Mouse (Mus musculus) forebrain, embryonic 14.5 days (tissue): ENCODE measurements around the gene Nudt9. TPM values are rescaled to one million over a fixed set of nuclear protein-coding genes. Genes with fewer than 3 reads are reported as not detected.

ENCODE experiments used
- ATAC-seq: fragments of 200-750 bp; cut with Nextera tagmentation; 2 replicates; pipeline ENCODE4 v1.8.0; 2017; ENCODE audit warnings: mild to moderate bottlenecking, moderate library complexity
- DNase-seq: peaks from one replicate; pipeline ENCODE4 v3.0.0-alpha.2; 2015; ENCODE audit warnings: low spot score
- H3K27ac ChIP-seq: fragments of 300-500 bp; sonication (generic); 2 replicates; pipeline ENCODE4 v1.5.1; 2014; ENCODE audit warnings: low read depth, mild to moderate bottlenecking, control low read depth, low read length, moderate library complexity
- H3K27me3 ChIP-seq: fragments of 300-500 bp; sonication (generic); replicated peaks from 2 replicates; pipeline ENCODE4 v1.6.1; 2014; ENCODE audit warnings: low read length, control low read depth, mixed read lengths; ENCODE audit not compliant: control insufficient read depth, insufficient read depth
- H3K36me3 ChIP-seq: fragments of 300-500 bp; sonication (generic); 2 replicates; pipeline ENCODE4 v1.6.1; 2014; ENCODE audit warnings: low read length, control low read depth; ENCODE audit not compliant: control insufficient read depth, insufficient read depth
- H3K4me1 ChIP-seq: fragments of 300-500 bp; sonication (generic); 2 replicates; pipeline ENCODE4 v1.6.1; 2014; ENCODE audit warnings: antibody characterized with exemption, low read length, control low read depth; ENCODE audit not compliant: control insufficient read depth, insufficient read depth
- H3K4me2 ChIP-seq: fragments of 300-500 bp; sonication (generic); 2 replicates; pipeline ENCODE4 v1.6.1; 2014; ENCODE audit warnings: mild to moderate bottlenecking, control low read depth, low read length
- H3K4me3 ChIP-seq: fragments of 300-500 bp; sonication (generic); 2 replicates; pipeline ENCODE4 v1.5.1; 2014; ENCODE audit warnings: low read depth, low read length, control low read depth
- H3K9ac ChIP-seq: fragments of 300-500 bp; sonication (generic); 2 replicates; pipeline ENCODE4 v1.6.1; 2014; ENCODE audit warnings: mild to moderate bottlenecking, low read length, control low read depth, moderate library complexity
- H3K9me3 ChIP-seq: fragments of 300-500 bp; sonication (generic); replicated peaks from 2 replicates; pipeline ENCODE4 v1.6.1; 2016; ENCODE audit warnings: low read length, control low read depth, mixed read lengths; ENCODE audit not compliant: control insufficient read depth
- WGBS: fragments of 180-500 bp; shearing (Covaris S2); extraction: QIAGEN DNeasy Blood & Tissue Kit; methylation state at CpG from one replicate; pipeline ENCODE4 v1.1.7; 2014; 5-methylcytosine and 5-hydroxymethylcytosine counted together
- polyA plus RNA-seq: library from polyadenylated mRNA; unstranded; fragments of >200 nt; fragmentation: Nextera tagmentation; extraction: Ambion mirVana; gene quantifications from 2 replicates; pipeline ENCODE4 v1.2.1, GENCODE M21; 2014

Nudt9 gene
- polyA plus RNA-seq: 55.9 and 56.8 TPM in 2 replicates

- Histone ChIP-seq H3K9ac (peak within 1 kb of the TSS; percentile 85), H3K4me1 (peaks cover 15% of the 10 kb centered on the region), H3K4me3 (peak within 1 kb of the TSS; percentile 88), H3K27me3 (no peaks in the 10 kb centered on the region), H3K36me3 (peaks cover 7% of the 10 kb centered on the region), H3K9me3 (no peaks in the 10 kb centered on the region), H3K27ac (peak within 1 kb of the TSS; percentile 67), H3K4me2 (peak within 1 kb of the TSS; percentile 72)
- DNase-seq (peak; percentile 98), ATAC-seq (peak; percentile 99)
- WGBS: 7% methylated on average over 73 of the region's 90 CpGs
These were observed at the start of gene Nudt9 for GRCm38 (mm10) chr5:104046256-104047199. TSS of gene Nudt9 (plus strand) at chr5:104046306.

DNA sequence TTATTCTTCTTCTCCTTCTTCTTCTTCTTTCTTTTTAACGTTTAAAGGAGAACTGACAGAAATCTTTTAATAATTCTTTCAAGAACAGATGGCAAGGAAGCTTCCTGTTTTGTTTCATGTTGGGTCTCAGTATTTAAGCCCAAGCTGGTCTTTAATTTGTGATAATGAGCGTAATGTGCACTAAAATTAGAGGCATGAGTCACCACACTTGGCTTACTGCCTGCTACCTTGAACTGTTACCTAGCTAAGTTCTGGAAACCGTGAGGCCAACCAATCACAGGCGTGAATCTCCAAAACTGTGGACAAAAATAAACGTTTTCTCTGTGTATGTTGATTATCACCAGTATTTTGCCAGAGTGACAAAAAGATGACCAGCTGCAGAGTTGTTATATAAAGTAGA is 47.4 kb upstream of the Nudt9 start:
- 0 out of 2 replicates have a peak, but pooled peaks cover 3% of the 10 kb centered on the region for H3K4me1 ChIP-seq
- no peak overlapping the region for H3K27ac ChIP-seq
- ATAC-seq: no peak
- H3K4me2 ChIP-seq: no peak overlapping the region
- 58% methylated on average over 5 of the region's 5 CpGs for WGBS
- no peak overlapping the region for H3K4me3 ChIP-seq
- no peaks in the 10 kb centered on the region for H3K9me3 ChIP-seq
- no peak overlapping the region for H3K9ac ChIP-seq
- H3K27me3 ChIP-seq: no peaks in the 10 kb centered on the region
- no peaks in the 10 kb centered on the region for H3K36me3 ChIP-seq
- DNase-seq: peak; percentile 34

DNA sequence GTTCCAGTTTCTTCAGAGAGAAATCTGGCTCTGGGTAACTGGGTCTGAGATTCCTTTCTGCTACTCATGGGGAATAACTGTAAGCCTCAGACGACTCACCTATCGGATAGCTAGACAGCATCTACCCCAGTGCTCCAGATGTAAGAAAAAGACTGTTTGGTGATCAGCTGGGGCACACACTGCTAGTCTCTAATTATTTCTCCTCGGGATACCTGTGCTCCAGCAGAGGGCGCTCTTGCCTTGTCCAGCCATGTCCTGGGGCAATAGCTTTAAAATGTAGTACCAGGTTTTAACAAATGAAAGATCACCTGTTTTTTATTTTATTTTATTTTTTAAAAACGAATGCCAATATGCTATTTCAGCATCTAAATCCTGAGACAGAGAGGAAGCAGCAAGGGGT is 46.4 kb upstream of the Nudt9 start:
- 10% methylated on average over 5 of the region's 5 CpGs for WGBS
- DNase-seq (peak; percentile 85), ATAC-seq (peak; percentile 40; the same call in 1 of the 2 replicates)

GRCm38 (mm10) chr5:104002549-104003255 is 43.4 kb upstream of the Nudt9 start:
- Histone ChIP-seq H3K27me3 (no peaks in the 10 kb centered on the region), H3K27ac (no peak overlapping the region), H3K9me3 (no peaks in the 10 kb centered on the region), H3K36me3 (no peaks in the 10 kb centered on the region), H3K9ac (peak overlapping the region; percentile 50), H3K4me3 (peak overlapping the region; percentile 10; the same call in 1 of the 2 replicates), H3K4me1 (0 out of 2 replicates have a peak, but pooled peaks cover 3% of the 10 kb centered on the region), H3K4me2 (peak overlapping the region; percentile 43)
- no peak for DNase-seq
- 15% methylated on average over 18 of the region's 18 CpGs for WGBS
- no peak for ATAC-seq

More for the DNA sequence above, 46.4 kb upstream of the Nudt9 start:
- H3K27ac ChIP-seq: no peak overlapping the region
- no peak overlapping the region for H3K4me3 ChIP-seq
- 0 out of 2 replicates have a peak, but pooled peaks cover 3% of the 10 kb centered on the region for H3K4me1 ChIP-seq
- H3K9me3 ChIP-seq: no peaks in the 10 kb centered on the region
- no peak overlapping the region for H3K9ac ChIP-seq
- no peak overlapping the region for H3K4me2 ChIP-seq
- no peaks in the 10 kb centered on the region for H3K36me3 ChIP-seq
- H3K27me3 ChIP-seq: no peaks in the 10 kb centered on the region

- Histone ChIP-seq H3K27ac (no peak overlapping the region), H3K9me3 (no peaks in the 10 kb centered on the region), H3K4me2 (peak overlapping the region; percentile 43), H3K4me1 (0 out of 2 replicates have a peak, but pooled peaks cover 3% of the 10 kb centered on the region), H3K36me3 (no peaks in the 10 kb centered on the region), H3K4me3 (0 out of 2 replicates have a peak overlapping the region, but pooled peaks have one; percentile 10), H3K9ac (peak overlapping the region; percentile 50), H3K27me3 (no peaks in the 10 kb centered on the region)
- 47% methylated on average over 15 of the region's 15 CpGs for whole genome bisulfite sequencing
- 0 out of 2 replicates have a peak, but pooled peaks have one; percentile 29 for ATAC-seq
- DNase-seq: no peak
These were observed 42.7 kb upstream of the Nudt9 start for GRCm38 (mm10) chr5:104003256-104003931.

DNA sequence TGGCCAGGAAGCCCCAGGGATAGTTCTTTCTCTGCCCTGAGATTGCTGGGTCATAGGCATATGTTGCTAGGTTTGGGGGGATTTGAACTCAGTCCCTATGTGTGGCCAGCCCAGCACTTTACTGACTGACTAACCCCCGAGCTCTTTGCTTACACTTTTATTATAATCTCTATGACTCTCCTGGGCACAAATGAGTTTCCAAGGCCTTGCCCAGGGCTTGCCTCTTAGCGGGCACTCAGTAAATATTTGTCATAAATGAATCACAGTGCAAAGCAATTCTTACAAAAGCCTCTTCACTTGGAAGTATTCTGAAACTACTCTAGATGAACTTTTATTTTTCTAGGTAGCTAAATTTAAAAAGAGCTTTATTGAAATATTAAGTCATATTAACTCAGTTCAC is 42.2 kb upstream of the Nudt9 start:
- H3K27me3 ChIP-seq: no peaks in the 10 kb centered on the region
- H3K9me3 ChIP-seq: no peaks in the 10 kb centered on the region
- no peaks in the 10 kb centered on the region for H3K36me3 ChIP-seq
- no peak overlapping the region for H3K27ac ChIP-seq
- WGBS: 84% methylated on average over 2 of the region's 2 CpGs
- ATAC-seq (no peak), DNase-seq (no peak)
- H3K4me1 ChIP-seq: 0 out of 2 replicates have a peak, but pooled peaks cover 3% of the 10 kb centered on the region
- no peak overlapping the region for H3K9ac ChIP-seq
- no peak overlapping the region for H3K4me2 ChIP-seq
- no peak overlapping the region for H3K4me3 ChIP-seq

GRCm38 (mm10) chr5:104006811-104007210 is 39.3 kb upstream of the Nudt9 start:
- Histone ChIP-seq H3K9ac (no peak overlapping the region), H3K27me3 (no peaks in the 10 kb centered on the region), H3K36me3 (no peaks in the 10 kb centered on the region), H3K27ac (no peak overlapping the region), H3K9me3 (no peaks in the 10 kb centered on the region), H3K4me2 (no peak overlapping the region), H3K4me1 (0 out of 2 replicates have a peak, but pooled peaks cover 3% of the 10 kb centered on the region), H3K4me3 (no peak overlapping the region)
- WGBS: 64% methylated on average over 3 of the region's 3 CpGs
- no peak for DNase-seq
- no peak for ATAC-seq

DNA sequence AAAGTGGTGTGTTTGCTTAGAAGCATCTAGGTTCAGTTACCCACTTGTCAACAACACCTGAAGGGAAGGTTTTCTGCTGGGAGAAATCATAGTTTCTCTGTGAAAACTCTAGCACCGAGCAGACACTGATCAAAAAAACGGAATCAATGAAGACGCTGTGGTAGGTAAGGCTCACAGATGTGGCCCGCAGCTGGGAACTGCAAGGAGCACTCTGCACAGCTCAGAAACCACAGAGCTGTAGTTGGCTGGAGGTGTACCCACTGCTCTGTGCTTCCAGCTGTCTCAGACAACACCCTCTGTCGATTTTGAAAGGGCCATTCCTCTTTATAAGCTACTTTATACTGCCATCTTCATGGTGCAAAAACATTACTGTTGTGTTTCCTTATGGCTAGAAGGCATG is 38.3 kb upstream of the Nudt9 start:
- WGBS: 81% methylated on average over 5 of the region's 5 CpGs
- H3K4me1 ChIP-seq: 0 out of 2 replicates have a peak, but pooled peaks cover 3% of the 10 kb centered on the region
- no peak for DNase-seq
- H3K27me3 ChIP-seq: no peaks in the 10 kb centered on the region
- no peak overlapping the region for H3K27ac ChIP-seq
- H3K4me3 ChIP-seq: no peak overlapping the region
- no peaks in the 10 kb centered on the region for H3K36me3 ChIP-seq
- H3K9ac ChIP-seq: no peak overlapping the region
- no peaks in the 10 kb centered on the region for H3K9me3 ChIP-seq
- no peak for ATAC-seq
- H3K4me2 ChIP-seq: no peak overlapping the region
